Comparison of ENCODE assay signal across 26 mouse cellular contexts in genomic region chr6:49712980-49713379, GRCm38 (mm10).
"Had no signal": no experiment of that assay in that cellular context is flagged by ENCODE, and none has a peak within 500 bp of the region (broad histone marks: within the 10 kb centered on the region; RNA-seq: fewer than 3 reads in every experiment).

No protein-coding gene starts in this region.

- H3K4me1 ChIP-seq: intestine, embryonic 15.5 days; limb, embryonic 10.5 days; liver, embryonic 13.5 days; liver, embryonic 15.5 days had no signal

- H3K36me3 ChIP-seq: heart, embryonic 10.5 days; heart, embryonic 12.5 days; hindbrain, embryonic 10.5 days; hindbrain, embryonic 12.5 days; intestine, embryonic 15.5 days; limb, embryonic 10.5 days; limb, embryonic 12.5 days; liver, embryonic 13.5 days; liver, embryonic 15.5 days had no signal

- H3K9ac ChIP-seq: heart, embryonic 12.5 days; hindbrain, embryonic 12.5 days; hindbrain, embryonic 14.5 days; intestine, embryonic 15.5 days; limb, embryonic 12.5 days; liver, embryonic 13.5 days; liver, embryonic 15.5 days; liver, postnatal 0 days had no signal

- H3K27me3 ChIP-seq: heart, embryonic 12.5 days; hindbrain, embryonic 12.5 days; intestine, embryonic 15.5 days; limb, embryonic 12.5 days; liver, embryonic 13.5 days; liver, embryonic 15.5 days had no signal

- DNase-seq: gastrocnemius, adult 2 months; gastrocnemius, postnatal 10 days; gastrocnemius, postnatal 25 days; heart, adult 18-20 months; heart, postnatal 10 days; heart, postnatal 4 days; kidney, adult 8-10 months; kidney, postnatal 25 days; liver; liver, embryonic 13.5 days; liver, postnatal 0 days had no signal

- ATAC-seq: hindbrain, embryonic 16.5 days; inflammation-experienced regulatory T-cells, adult 6 months; intestine, embryonic 15.5 days; intestine, postnatal 0 days; liver, postnatal 0 days had no signal

- H3K9me3 ChIP-seq: heart, embryonic 10.5 days; heart, embryonic 12.5 days; hindbrain, embryonic 10.5 days; hindbrain, embryonic 12.5 days; intestine, embryonic 15.5 days; limb, embryonic 10.5 days; limb, embryonic 12.5 days; liver, embryonic 13.5 days; liver, embryonic 15.5 days had no signal

- H3K27ac ChIP-seq: gastrocnemius, adult 2 months; heart, embryonic 10.5 days; hindbrain, embryonic 10.5 days; hindbrain, embryonic 12.5 days; hindbrain, embryonic 14.5 days; intestine, embryonic 15.5 days; layer of hippocampus, adult 2 months; left cerebral cortex, adult 2 months; limb, embryonic 10.5 days; limb, embryonic 12.5 days; liver, embryonic 13.5 days; liver, embryonic 15.5 days had no signal

- H3K4me3 ChIP-seq: gastrocnemius, adult 2 months; heart, embryonic 10.5 days; heart, embryonic 12.5 days; hindbrain, embryonic 10.5 days; hindbrain, embryonic 12.5 days; intestine, embryonic 15.5 days; layer of hippocampus, adult 2 months; left cerebral cortex, adult 2 months; limb, embryonic 10.5 days; limb, embryonic 12.5 days; liver, embryonic 13.5 days; liver, embryonic 15.5 days had no signal

- H3K4me2 ChIP-seq: heart, embryonic 12.5 days; hindbrain, embryonic 12.5 days; hindbrain, embryonic 14.5 days; intestine, embryonic 15.5 days; limb, embryonic 12.5 days; liver, embryonic 11.5 days; liver, embryonic 13.5 days; liver, embryonic 15.5 days had no signal
